Mouse (Mus musculus) frontal cortex, adult 2 months (tissue): Measurements from ENCODE around the gene Spdye4c. TPM values are rescaled to one million over a fixed set of nuclear protein-coding genes. Genes with fewer than 3 reads are reported as not detected.

Source experiments
- DNase-seq, 2 experiments: peaks; one replicate each; pipeline ENCODE4 v3.0.0; 2022; ENCODE audit warnings: low spot score in 1 of 2; ENCODE audit errors: extremely low spot score in 1 of 2
- polyA plus RNA-seq: library from polyadenylated mRNA; depleted of rRNA; stranded (reverse); fragments of >200 nt; gene quantifications from 2 replicates; pipeline ENCODE4 v1.2.3, GENCODE M21; 2012; rRNA removed

The Spdye4c gene
- polyA plus RNA-seq, 1 experiment = not detected

DNA sequence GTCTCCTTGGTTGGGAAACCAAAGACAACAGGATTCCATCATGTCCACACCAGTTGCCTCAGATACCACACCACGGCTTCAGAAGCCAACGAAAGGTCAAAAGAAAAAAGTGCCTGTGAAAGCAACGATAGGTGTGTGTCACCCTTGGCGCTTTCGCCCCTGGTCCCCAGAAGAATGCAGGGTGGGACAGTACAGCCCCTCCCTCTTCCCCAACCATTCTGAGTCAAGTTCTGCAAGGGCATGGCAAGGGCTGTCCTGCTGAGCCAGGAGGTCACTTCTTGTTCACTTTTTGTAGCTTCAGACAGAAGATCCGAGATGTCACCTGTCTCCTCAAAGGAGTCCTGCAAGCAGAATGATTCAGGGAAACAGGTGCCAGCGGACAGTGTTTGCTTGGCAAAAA, 1.3 kb downstream of the Spdye4c start:
- no peak for DNase-seq

GRCm38 (mm10) chr2:128601534-128601933, 10.5 kb downstream of the Spdye4c start:
- DNase-seq = no peak

- DNase-seq = no peak
Measured at GRCm38 (mm10) chr2:128609286-128609685, 18.3 kb downstream of the Spdye4c start.

- DNase-seq = no peak
Measured at GRCm38 (mm10) chr2:128611178-128611577, 20.2 kb downstream of the Spdye4c start.

- DNase-seq = no peak
Measured at GRCm38 (mm10) chr2:128612275-128612674, 21.3 kb downstream of the Spdye4c start.

- DNase-seq = no peak
Measured at GRCm38 (mm10) chr2:128613365-128613764, 22.4 kb downstream of the Spdye4c start.

- no peak for DNase-seq
Measured at GRCm38 (mm10) chr2:128615366-128615765, 24.4 kb downstream of the Spdye4c start.

DNA sequence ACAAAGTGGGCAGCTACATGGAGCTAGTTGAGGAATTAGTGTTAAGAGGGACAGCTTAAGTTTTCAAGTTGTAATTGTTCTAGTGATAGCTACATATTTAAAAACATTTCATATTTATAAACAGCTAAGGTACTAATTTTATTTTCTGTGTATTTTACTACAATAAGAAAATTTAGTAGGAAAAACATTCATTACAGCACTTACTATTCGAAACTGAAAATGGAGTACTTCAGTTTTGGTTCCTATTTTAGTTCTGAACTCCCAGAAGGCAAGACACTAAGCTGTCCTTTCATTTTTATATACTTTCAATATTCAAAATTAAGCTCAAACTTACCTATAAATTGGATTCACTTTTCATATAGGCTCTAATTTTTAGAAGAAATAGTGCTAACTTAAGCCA, 29.6 kb downstream of the Spdye4c start:
- no peak for DNase-seq

Other genes with a start within 250 kb of the Spdye4c start
- 41.4 and 45.5 TPM in 2 replicates for gene Anapc1, start 96.2 kb downstream of the Spdye4c start, polyA plus RNA-seq
- 16.8 and 18.3 TPM in 2 replicates for gene Mertk, start 107.7 kb downstream of the Spdye4c start, polyA plus RNA-seq
- gene Tmem87b, start 226.9 kb downstream of the Spdye4c start, polyA plus RNA-seq = 24.0 and 28.0 TPM in 2 replicates